Mouse (Mus musculus) MEL (cell line): Measurements from ENCODE around the gene Endod1.

Experiments
- BHLHE40 ChIP-seq: IDR thresholded peaks from 2 replicates; pipeline ENCODE4 v1.6.1; 2012; ENCODE audit warnings: low read depth, mild to moderate bottlenecking, inconsistent platforms, low read length, improper control_type of control experiment, borderline replicate concordance
- POLR2A ChIP-seq, 2 experiments: IDR thresholded peaks; 2 replicates each; pipeline ENCODE4 v1.6.1; 2011 to 2012; ENCODE audit warnings: low read length in 2 of 2, mild to moderate bottlenecking in 2 of 2, control low read depth in 1 of 2, improper control_type of control experiment in 1 of 2, low read depth in 1 of 2, moderate library complexity in 1 of 2; ENCODE audit not compliant: control insufficient read depth in 1 of 2, insufficient read depth in 1 of 2, poor library complexity in 1 of 2

DNA sequence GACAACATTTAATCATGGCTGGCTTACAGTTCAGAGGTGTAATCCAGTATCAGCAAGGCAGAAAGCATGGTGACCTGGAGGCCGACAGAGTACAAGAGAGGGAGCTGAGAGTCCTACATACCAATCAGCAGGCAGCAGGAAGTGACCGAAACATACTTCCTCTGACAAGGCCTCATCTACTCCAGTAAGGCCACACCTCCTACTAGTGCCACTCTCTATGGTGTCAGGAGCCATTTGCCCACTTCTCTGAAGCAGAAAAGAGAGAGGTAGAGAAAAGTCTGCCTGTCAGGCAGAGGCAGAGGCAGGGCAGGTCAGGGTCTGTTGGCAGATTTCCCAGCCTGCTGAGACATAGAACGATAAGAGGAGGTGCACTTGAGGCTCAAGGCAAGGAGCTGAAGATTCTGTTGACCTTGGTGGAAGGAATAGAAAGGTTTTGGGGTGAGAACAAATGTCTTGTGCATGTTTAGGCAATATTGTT is 10.6 kb upstream of the Endod1 start:
- TF ChIP-seq POLR2A (IDR thresholded peaks at IDR 0.05; ENCODE audit: control insufficient read depth in 1 of 2, insufficient read depth in 1 of 2, low read depth in 1 of 2, low read length in 2 of 2, poor library complexity in 1 of 2) = peak; percentile 58 to 94; a peak in 2 of 4 replicates
- TF ChIP-seq BHLHE40 = no peak
